Mouse (Mus musculus): Measurements from ENCODE around the gene Svs1.
A peak's percentile ranks its signal among the peaks of the same experiment; 100 is the strongest.

Gene Svs1

GRCm38 (mm10) chr6:49009665-49010064, 23.0 kb downstream of the Svs1 start:
- DNase-seq (ENCODE audit: extremely low read depth, low read depth): no peak

GRCm38 (mm10) chr6:49011191-49011590, 24.5 kb downstream of the Svs1 start:
- DNase-seq (ENCODE audit: extremely low read depth, low read depth): no peak

GRCm38 (mm10) chr6:49013023-49013422, 26.4 kb downstream of the Svs1 start:
- DNase-seq (ENCODE audit: extremely low read depth, low read depth): no peak

GRCm38 (mm10) chr6:49013458-49013857, 26.8 kb downstream of the Svs1 start:
- no peak for DNase-seq (ENCODE audit: extremely low read depth, low read depth)

GRCm38 (mm10) chr6:49017150-49017549, 30.5 kb downstream of the Svs1 start:
- DNase-seq (ENCODE audit: extremely low read depth, low read depth): no peak

GRCm38 (mm10) chr6:49019341-49019740, 32.7 kb downstream of the Svs1 start:
- no peak for DNase-seq (ENCODE audit: extremely low read depth, low read depth)

- no peak for DNase-seq (ENCODE audit: extremely low read depth, low read depth)
These were observed 34.7 kb downstream of the Svs1 start for GRCm38 (mm10) chr6:49021141-49022012.

- DNase-seq (ENCODE audit: extremely low read depth, low read depth): no peak
These were observed 35.7 kb downstream of the Svs1 start for GRCm38 (mm10) chr6:49022384-49022783.

GRCm38 (mm10) chr6:49023315-49023714, 36.7 kb downstream of the Svs1 start:
- DNase-seq (ENCODE audit: extremely low read depth, low read depth): no peak

GRCm38 (mm10) chr6:49025290-49025689, 38.6 kb downstream of the Svs1 start:
- no peak for DNase-seq (ENCODE audit: extremely low read depth, low read depth)

GRCm38 (mm10) chr6:49026496-49026895, 39.8 kb downstream of the Svs1 start:
- no peak for DNase-seq (ENCODE audit: extremely low read depth, low read depth)

GRCm38 (mm10) chr6:49028019-49028418, 41.4 kb downstream of the Svs1 start:
- DNase-seq (ENCODE audit: extremely low read depth, low read depth): no peak

GRCm38 (mm10) chr6:49028708-49029107, 42.0 kb downstream of the Svs1 start:
- no peak for DNase-seq (ENCODE audit: extremely low read depth, low read depth)

GRCm38 (mm10) chr6:49031230-49031629, 44.6 kb downstream of the Svs1 start:
- DNase-seq (ENCODE audit: extremely low read depth, low read depth): no peak

- DNase-seq (ENCODE audit: extremely low read depth, low read depth): no peak
These were observed 46.1 kb downstream of the Svs1 start for GRCm38 (mm10) chr6:49032783-49033182.

GRCm38 (mm10) chr6:49036275-49037267, 49.9 kb downstream of the Svs1 start, which contains the start of gene Gpnmb:
Gpnmb (plus strand) TSS chr6:49036546.
- DNase-seq (ENCODE audit: extremely low read depth, low read depth): no peak

GRCm38 (mm10) chr6:49037268-49037662, 50.6 kb downstream of the Svs1 start:
- DNase-seq (ENCODE audit: extremely low read depth, low read depth): no peak

GRCm38 (mm10) chr6:49039470-49040180, 53.0 kb downstream of the Svs1 start:
- DNase-seq (ENCODE audit: extremely low read depth, low read depth): peak; percentile 6
